Mouse (Mus musculus) stomach, postnatal 0 days (tissue): ENCODE results near the gene Wdr12. TPM values are rescaled to one million over a fixed set of nuclear protein-coding genes. Genes with fewer than 3 reads are reported as not detected.

Source experiments
- ATAC-seq: fragments of 200-750 bp; cut with Nextera tagmentation; 2 replicates; pipeline ENCODE4 v1.8.0; 2017; ENCODE audit not compliant: low FRiP score, low TSS enrichment
- DNase-seq: peaks from one replicate; pipeline ENCODE4 v3.0.0-alpha.2; 2016; ENCODE audit warnings: low spot score
- H3K27ac ChIP-seq: fragments of 300-500 bp; sonication (generic); replicated peaks from 2 replicates; pipeline ENCODE4 v1.5.1; 2014; ENCODE audit warnings: mild to moderate bottlenecking, control low read depth
- H3K27me3 ChIP-seq: fragments of 300-500 bp; sonication (generic); 2 replicates; pipeline ENCODE4 v1.6.1; 2014; ENCODE audit warnings: low read length; ENCODE audit not compliant: control insufficient read depth, insufficient read depth
- H3K36me3 ChIP-seq: fragments of 300-500 bp; sonication (generic); 2 replicates; pipeline ENCODE4 v1.6.1; 2014; ENCODE audit warnings: low read length, mixed read lengths; ENCODE audit not compliant: control insufficient read depth, insufficient read depth
- H3K4me1 ChIP-seq: fragments of 300-500 bp; sonication (generic); replicated peaks from 2 replicates; pipeline ENCODE4 v1.6.1; 2014; ENCODE audit warnings: antibody characterized with exemption; ENCODE audit not compliant: control insufficient read depth, insufficient read depth
- H3K4me2 ChIP-seq: fragments of 300-500 bp; sonication (generic); replicated peaks from 2 replicates; pipeline ENCODE4 v1.6.1; 2014; ENCODE audit warnings: low read depth, mild to moderate bottlenecking, control low read depth, moderate library complexity
- H3K4me3 ChIP-seq: fragments of 300-500 bp; sonication (generic); 2 replicates; pipeline ENCODE4 v1.5.1; 2014; ENCODE audit warnings: low read depth, low read length, control low read depth
- H3K9ac ChIP-seq: fragments of 300-500 bp; sonication (generic); 2 replicates; pipeline ENCODE4 v1.6.1; 2014; ENCODE audit warnings: mild to moderate bottlenecking, low read length, control low read depth, mixed read lengths
- H3K9me3 ChIP-seq: fragments of 300-500 bp; sonication (generic); 2 replicates; pipeline ENCODE4 v1.6.1; 2016; ENCODE audit warnings: low read length; ENCODE audit not compliant: control insufficient read depth
- CTCF ChIP-seq: IDR thresholded peaks from 2 replicates; pipeline ENCODE4 v1.5.1; 2016; ENCODE audit warnings: antibody characterized with exemption, low read depth, mild to moderate bottlenecking, moderate library complexity
- EP300 ChIP-seq: optimal IDR thresholded peaks from 2 replicates; pipeline ENCODE3; 2016; ENCODE audit warnings: antibody characterized with exemption
- WGBS: fragments of 180-500 bp; shearing (Covaris S2); extraction: QIAGEN DNeasy Blood & Tissue Kit; methylation state at CpG from one replicate; pipeline ENCODE4 v1.1.7; 2014; 5-methylcytosine and 5-hydroxymethylcytosine counted together
- polyA plus RNA-seq: library from polyadenylated mRNA; unstranded; fragments of >200 nt; fragmentation: Nextera tagmentation; extraction: Ambion mirVana; gene quantifications from 2 replicates; pipeline ENCODE4 v1.2.1, GENCODE M21; 2015

The Wdr12 gene
- polyA plus RNA-seq, 1 experiment from 2014 or later, result 20.9 TPM

DNA sequence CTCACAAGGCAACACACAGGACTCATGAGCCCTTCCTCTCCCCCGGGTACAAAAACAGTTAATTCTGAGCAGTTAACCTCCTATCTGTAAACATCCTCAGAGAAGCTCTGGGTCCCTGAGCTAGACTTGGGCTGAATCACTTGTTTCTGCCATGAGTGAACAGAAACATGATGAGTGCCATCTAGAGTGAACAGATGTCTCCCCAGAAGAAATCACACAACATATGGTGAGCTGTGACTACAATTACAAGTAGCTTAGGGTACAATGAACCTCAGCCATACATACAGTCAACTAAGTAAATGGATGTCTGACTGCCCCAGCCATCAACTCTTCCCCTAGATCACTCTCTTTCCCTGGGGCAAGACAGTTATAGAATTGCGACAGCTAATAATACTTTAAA lies 63.4 kb downstream of the Wdr12 start:
- TF ChIP-seq EP300 (no peak), CTCF (no peak)
- Histone ChIP-seq H3K9ac (no peak overlapping the region), H3K27me3 (no peaks in the 10 kb centered on the region), H3K9me3 (no peaks in the 10 kb centered on the region), H3K27ac (no peak overlapping the region), H3K4me2 (no peak overlapping the region), H3K4me1 (no peaks in the 10 kb centered on the region), H3K36me3 (no peaks in the 10 kb centered on the region), H3K4me3 (no peak overlapping the region)
- 80% methylated on average over 2 of the region's 2 CpGs for WGBS
- ATAC-seq (no peak), DNase-seq (no peak)

Other genes starting within 250 kb of the Wdr12 start
- gene Fam117b, start 185.6 kb downstream of the Wdr12 start, polyA plus RNA-seq, result 4.1 and 4.3 TPM in 2 replicates
- 0.90 and 1.4 TPM in 2 replicates for gene Ica1l, start 55.5 kb downstream of the Wdr12 start, polyA plus RNA-seq
- gene Carf, start 398 bp downstream of the Wdr12 start, polyA plus RNA-seq, result 2.5 and 2.8 TPM in 2 replicates
- gene Nbeal1, start 82.0 kb upstream of the Wdr12 start, polyA plus RNA-seq, result 4.7 and 5.0 TPM in 2 replicates
- gene Cyp20a1, start 244.7 kb upstream of the Wdr12 start, polyA plus RNA-seq, result 11.0 and 11.5 TPM in 2 replicates